Comparison of ENCODE assay signal across 10 mouse cellular contexts in genomic region chr10:111924141-111924540, GRCm38 (mm10). TPM values are rescaled to one million over a fixed set of nuclear protein-coding genes. Genes with fewer than 3 reads are reported as not detected.
A peak's percentile ranks its signal among the peaks of the same experiment; 100 is the strongest.
DNase-seq lines count a peak whose midpoint lies in the region; ATAC-seq lines count a peak whose summit lies in the region.
"Had no signal": no experiment of that assay in that cellular context is flagged by ENCODE, and none has a peak within 500 bp of the region (broad histone marks: within the 10 kb centered on the region; RNA-seq: fewer than 3 reads in every experiment).

No protein-coding gene starts in this region.

- H3K4me2 ChIP-seq in kidney, embryonic 15.5 days: no peak overlapping the region
- H3K4me2 ChIP-seq in kidney, embryonic 16.5 days (replicated peaks; ENCODE audit: low read depth, low read length): no peak overlapping the region

- H3K9me3 ChIP-seq in kidney, embryonic 15.5 days (replicated peaks): no peaks in the 10 kb centered on the region
- no peaks in the 10 kb centered on the region for H3K9me3 ChIP-seq in kidney, embryonic 16.5 days (ENCODE audit: low read length)
- H3K9me3 ChIP-seq: forebrain, embryonic 12.5 days had no signal

- peaks cover 3% of the 10 kb centered on the region; the same call in 1 of the 2 replicates for H3K27me3 ChIP-seq in kidney, embryonic 15.5 days
- 0 out of 2 replicates have a peak, but pooled peaks cover 6% of the 10 kb centered on the region for H3K27me3 ChIP-seq in kidney, embryonic 16.5 days (ENCODE audit: insufficient read depth, low read length)

- no peak overlapping the region for H3K4me3 ChIP-seq in kidney, embryonic 15.5 days (replicated peaks)
- H3K4me3 ChIP-seq in kidney, embryonic 16.5 days (ENCODE audit: low read length): no peak overlapping the region

- DNase-seq in MEL-GATA-1-ER (ENCODE audit: extremely low read depth, low read depth): peak; percentile 25
- DNase-seq in induced T-regulatory cell, adult 2 months (ENCODE audit: low read depth): peak; percentile 30
- peak; percentile 18 to 22 for DNase-seq in thymus, postnatal 10 days (ENCODE audit: low spot score in 2 of 2)
- no peak for DNase-seq in ovary, adult 18-20 months (ENCODE audit: low spot score)
- DNase-seq in c-Kit-positive CD71-positive TER-119-positive erythroid progenitor cells, embryonic 14.5 days (ENCODE audit: low spot score): no peak
- DNase-seq: kidney, postnatal 36 days; lung, adult 2 months had no signal

- no peaks in the 10 kb centered on the region for H3K36me3 ChIP-seq in kidney, embryonic 15.5 days
- no peaks in the 10 kb centered on the region for H3K36me3 ChIP-seq in kidney, embryonic 16.5 days (ENCODE audit: insufficient read depth, low read length)
- H3K36me3 ChIP-seq: forebrain, embryonic 12.5 days had no signal

- ATAC-seq in kidney, embryonic 15.5 days (replicated peaks; ENCODE audit: low FRiP score): peak; percentile 26; the same call in 1 of the 2 replicates
- ATAC-seq in kidney, embryonic 16.5 days (ENCODE audit: low FRiP score, low TSS enrichment): no peak

- no peak overlapping the region for H3K9ac ChIP-seq in kidney, embryonic 15.5 days
- H3K9ac ChIP-seq in kidney, embryonic 16.5 days (replicated peaks; ENCODE audit: low read length): no peak overlapping the region
- H3K9ac ChIP-seq: forebrain, embryonic 12.5 days had no signal

- peak overlapping the region; percentile 30; the same call in 1 of the 2 replicates for H3K27ac ChIP-seq in kidney, embryonic 15.5 days
- no peak overlapping the region for H3K27ac ChIP-seq in kidney, embryonic 16.5 days (ENCODE audit: low read length)
- H3K27ac ChIP-seq: forebrain, embryonic 12.5 days had no signal

- peaks cover 27% of the 10 kb centered on the region for H3K4me1 ChIP-seq in kidney, embryonic 15.5 days
- peaks cover 27% of the 10 kb centered on the region for H3K4me1 ChIP-seq in kidney, embryonic 16.5 days (ENCODE audit: insufficient read depth, low read length)

- 20% methylated on average over 3 of the region's 3 CpGs for WGBS in kidney, embryonic 15.5 days
- WGBS in kidney, embryonic 16.5 days: 41% methylated on average over 3 of the region's 3 CpGs

RNA-seq across cellular contexts. Expression of gene Krr1, which starts 48.3 kb away (rescaled TPM):
- polyA plus RNA-seq in kidney, embryonic 15.5 days (2015; fragmentation: Nextera tagmentation; extraction: Ambion mirVana): 50.0 and 52.8 TPM in 2 replicates
- 48.7 and 49.2 TPM in 2 replicates for polyA plus RNA-seq in kidney, embryonic 16.5 days (2015; fragmentation: Nextera tagmentation; extraction: Ambion mirVana)

Comparison
In these comparisons a context has a peak if more than half of its experiments do, and no peak if none do; other contexts are left out.
1. DNase-seq: peak in MEL-GATA-1-ER (single experiment), induced T-regulatory cell, adult 2 months (single experiment) and thymus, postnatal 10 days (2 of 2); none in ovary, adult 18-20 months (single experiment) and c-Kit-positive CD71-positive TER-119-positive erythroid progenitor cells, embryonic 14.5 days (single experiment).